Mouse (Mus musculus): Measurements from ENCODE around the gene Afmid. TPM values are rescaled to one million over a fixed set of nuclear protein-coding genes. Genes with fewer than 3 reads are reported as not detected.

Afmid gene
- total and polyA plus RNA-seq, 3 experiments, result 3.3 to 3.8 TPM; not detected in 1

DNA sequence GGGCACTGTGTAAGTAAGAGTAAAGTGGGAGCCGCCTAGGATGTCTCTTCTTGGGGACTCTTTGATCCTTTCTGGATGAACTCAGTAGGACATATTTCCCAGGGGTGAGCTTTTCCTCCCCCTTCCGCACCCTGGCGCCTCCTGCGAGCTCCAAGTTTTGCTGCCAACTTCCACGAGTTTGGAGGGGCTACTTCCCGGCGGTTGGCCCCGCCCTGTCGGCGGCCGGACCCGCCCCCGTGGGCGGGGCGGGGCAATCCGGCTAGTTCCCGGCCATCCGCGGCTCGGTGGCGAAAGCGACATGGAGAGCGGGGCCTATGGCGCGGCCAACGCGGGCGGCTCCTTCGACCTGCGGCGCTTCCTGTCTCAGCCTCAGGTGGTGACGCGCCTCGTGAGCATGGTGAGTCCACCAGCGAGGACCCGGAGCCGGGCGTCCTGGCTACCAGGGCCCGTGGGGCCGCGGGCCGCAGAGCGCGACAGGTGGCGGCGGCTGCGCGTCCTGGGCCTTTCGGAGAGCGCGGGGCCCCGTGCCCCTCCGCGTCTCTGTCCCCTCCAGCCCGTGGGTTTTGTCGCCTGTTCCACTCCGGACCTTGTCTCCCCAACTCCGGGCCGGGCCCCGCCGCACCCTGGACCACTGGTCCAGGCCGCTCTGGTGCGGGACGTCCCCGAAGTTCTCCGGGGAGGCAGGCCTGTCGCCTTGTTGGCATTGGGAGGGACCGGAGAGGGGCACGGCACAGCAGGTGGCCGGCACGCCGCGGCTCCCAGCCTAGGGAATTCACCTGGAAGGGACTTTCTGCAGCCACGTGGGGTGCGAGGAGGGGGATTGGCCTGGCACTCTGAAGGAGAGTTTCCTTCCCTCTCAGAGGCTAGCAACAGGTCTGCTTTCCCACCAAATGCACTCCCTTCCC lies 16.1 kb upstream of the Afmid start, which contains the start of the genes Gm20708 and Syngr2 (continued):
- TF ChIP-seq GATA1 (IDR thresholded peaks at IDR 0.05; ENCODE audit: low read depth, low read length) (no peak), MAX (IDR thresholded peaks at IDR 0.05; ENCODE audit: low read length) (peak; percentile 49), MYC (IDR thresholded peaks at IDR 0.05; ENCODE audit: low read depth, low read length) (peak; percentile 70; the same call in 1 of the 2 replicates), MAZ (IDR thresholded peaks at IDR 0.05; ENCODE audit: low read depth, low read length) (no peak; the same call in 1 of the 2 replicates)

DNA sequence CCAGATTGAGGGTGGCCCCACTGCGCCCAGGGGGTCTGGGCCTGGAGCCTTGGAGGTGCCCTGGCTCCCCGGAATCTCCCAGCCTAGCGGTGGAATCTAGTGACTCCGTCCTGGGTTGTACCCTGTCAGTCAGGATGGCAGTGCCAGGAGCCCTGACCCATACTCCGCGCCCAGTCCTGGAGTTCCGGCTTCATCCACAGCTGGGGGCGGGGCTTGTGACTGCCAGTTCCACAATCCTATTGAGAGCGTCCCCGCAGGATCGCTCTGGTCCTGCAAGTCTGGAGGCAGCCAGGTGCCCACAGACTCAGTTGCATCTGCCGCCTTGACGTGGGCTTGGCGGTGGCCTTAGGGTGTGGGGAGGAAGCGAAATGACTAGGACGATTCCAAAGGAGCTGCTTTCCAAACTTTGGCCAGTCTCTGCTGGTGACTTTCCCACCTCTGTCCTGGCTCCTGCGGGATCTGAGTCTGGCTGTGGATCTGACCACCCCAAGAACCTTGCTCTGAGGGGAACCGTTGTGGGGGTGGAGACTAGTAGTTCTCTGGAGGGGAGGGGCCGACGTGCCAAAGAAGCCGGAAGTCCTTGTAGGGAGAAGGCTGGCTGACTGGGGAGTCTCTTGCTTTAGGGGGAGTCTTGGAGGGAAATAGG lies 15.2 kb upstream of the Afmid start:
- peak; percentile 95 for DNase-seq (ENCODE audit: low read depth, low spot score)
- Histone ChIP-seq H3K79me2 (ENCODE audit: control insufficient read depth, insufficient read depth, low read length, poor library complexity) (peaks cover 36% of the 10 kb centered on the region), H3K27me3 (ENCODE audit: control insufficient read depth in 1 of 2, insufficient read depth in 2 of 2, low read length in 2 of 2) (no peaks in the 10 kb centered on the region), H3K4me1 (ENCODE audit: control insufficient read depth in 1 of 2, insufficient read depth in 2 of 2, low read length in 2 of 2) (peaks cover 4 to 11% of the 10 kb centered on the region in 2 experiments), H3K4me3 (ENCODE audit: control insufficient read depth in 1 of 2, insufficient read depth in 1 of 2, low read depth in 2 of 2, low read length in 2 of 2) (peak overlapping the region; percentile 86 to 98), H3K9ac (ENCODE audit: control insufficient read depth, low read depth, low read length, poor library complexity, severe bottlenecking) (peak overlapping the region; percentile 90), H3K36me3 (ENCODE audit: control insufficient read depth in 1 of 2, insufficient read depth in 2 of 2, low read length in 2 of 2) (peaks cover 2 to 8% of the 10 kb centered on the region in 2 experiments; a peak in 2 of 4 replicates), H3K9me3 (replicated peaks; ENCODE audit: insufficient read depth, low read length) (no peaks in the 10 kb centered on the region), H3K27ac (ENCODE audit: control insufficient read depth, low read depth, low read length) (peak overlapping the region; percentile 78)
- TF ChIP-seq GATA1 (IDR thresholded peaks at IDR 0.05; ENCODE audit: low read depth, low read length) (no peak), ETS1 (IDR thresholded peaks at IDR 0.05; ENCODE audit: low read depth, low read length) (no peak), MEF2A (IDR thresholded peaks at IDR 0.05; ENCODE audit: extremely low read depth, insufficient replicate concordance, low read depth, low read length, poor library complexity, severe bottlenecking) (no peak), SIN3A (IDR thresholded peaks at IDR 0.05; ENCODE audit: low read length) (peak; percentile 76), ZMIZ1 (IDR thresholded peaks at IDR 0.05; ENCODE audit: low read depth, low read length) (peak; percentile 33; the same call in 1 of the 2 replicates), POLR2AphosphoS2 (IDR thresholded peaks at IDR 0.05; ENCODE audit: low read length) (peak; percentile 82; the same call in 1 of the 2 replicates), ZNF384 (IDR thresholded peaks at IDR 0.05; ENCODE audit: low read depth, low read length) (no peak), ZC3H11A (IDR thresholded peaks at IDR 0.05; ENCODE audit: low read depth, low read length) (no peak), GABPA (IDR thresholded peaks at IDR 0.05; ENCODE audit: low read depth, low read length) (no peak), ELF1 (IDR thresholded peaks at IDR 0.05; ENCODE audit: low read depth, low read length) (peak; percentile 85), MYC (IDR thresholded peaks at IDR 0.05; ENCODE audit: low read depth, low read length) (no peak), ZKSCAN1 (IDR thresholded peaks at IDR 0.05; ENCODE audit: low read depth, low read length) (0 out of 2 replicates have a peak, but pooled peaks have one; percentile 18), MXI1 (IDR thresholded peaks at IDR 0.05; ENCODE audit: low read depth, low read length) (no peak; the same call in 1 of the 2 replicates), CHD2 (IDR thresholded peaks at IDR 0.05; ENCODE audit: low read length) (peak; percentile 5; the same call in 1 of the 2 replicates), MYB (IDR thresholded peaks at IDR 0.05; ENCODE audit: low read depth, low read length) (no peak), MAFK (IDR thresholded peaks at IDR 0.05; ENCODE audit: borderline replicate concordance, low read depth, low read length) (no peak), NELFE (IDR thresholded peaks at IDR 0.05; ENCODE audit: low read depth, low read length) (peak; percentile 63), JUND (IDR thresholded peaks at IDR 0.05; ENCODE audit: low read depth, low read length) (no peak), E2F4 (IDR thresholded peaks at IDR 0.05; ENCODE audit: borderline replicate concordance, low read depth, low read length) (no peak), USF2 (IDR thresholded peaks at IDR 0.05; ENCODE audit: borderline replicate concordance in 1 of 2, insufficient read depth in 1 of 2, low read depth in 1 of 2, low read length in 2 of 2) (no peak), CTCF (IDR thresholded peaks at IDR 0.05 in 2 of 3, conservative IDR thresholded peaks at IDR 0.05 in 1 of 3; ENCODE audit: control insufficient read depth in 1 of 3, insufficient read depth in 1 of 3, low read depth in 2 of 3, low read length in 3 of 3, poor library complexity in 1 of 3, severe bottlenecking in 1 of 3) (peak; percentile 32 to 48 (median 33); a peak in 5 of 6 replicates), CHD1 (IDR thresholded peaks at IDR 0.05; ENCODE audit: low read depth, low read length) (no peak), BHLHE40 (IDR thresholded peaks at IDR 0.05; ENCODE audit: borderline replicate concordance, low read depth, low read length) (no peak), SMC3 (IDR thresholded peaks at IDR 0.05; ENCODE audit: low read depth, low read length) (peak; percentile 21; the same call in 1 of the 2 replicates), POLR2AphosphoS5 (IDR thresholded peaks at IDR 0.05; ENCODE audit: borderline replicate concordance, low read depth, low read length) (no peak), TCF12 (IDR thresholded peaks at IDR 0.05; ENCODE audit: low read depth, low read length) (0 out of 2 replicates have a peak, but pooled peaks have one; percentile 10), MAX (IDR thresholded peaks at IDR 0.05; ENCODE audit: low read length) (peak; percentile 8; the same call in 1 of the 2 replicates), EP300 (IDR thresholded peaks at IDR 0.05; ENCODE audit: low read depth in 1 of 2, low read length in 2 of 2) (peak in 1 of 2 experiments; percentile 11; a peak in 1 of 4 replicates), RCOR1 (IDR thresholded peaks at IDR 0.05; ENCODE audit: low read depth, low read length) (0 out of 2 replicates have a peak, but pooled peaks have one; percentile 0), POLR2A (IDR thresholded peaks at IDR 0.05; ENCODE audit: control insufficient read depth in 1 of 2, insufficient read depth in 1 of 2, low read depth in 1 of 2, low read length in 2 of 2, poor library complexity in 1 of 2) (peak; percentile 44 to 59; a peak in 1 of 4 replicates)
